Mouse (Mus musculus) c-Kit-positive CD71-negative TER-119-negative erythroid progenitor cells, embryonic 14.5 days (primary cell): ENCODE data around the gene Ccdc58.
"Not testable (repeated sequence)": the region's sequence is repeated elsewhere in the genome, so short reads cannot be mapped to it uniquely, and the experiment has no call there.

Experiments
- DNase-seq: peaks from one replicate; pipeline ENCODE4 v3.0.0-alpha.2; 2013; ENCODE audit warnings: low read depth

Gene Ccdc58

GRCm38 (mm10) chr16:36074772-36075171 is 3.3 kb downstream of the Ccdc58 start:
- DNase-seq, result no peak

- DNase-seq, result no peak
Measured at GRCm38 (mm10) chr16:36079916-36080315, 8.4 kb downstream of the Ccdc58 start.

- DNase-seq, result no peak
Measured at GRCm38 (mm10) chr16:36087846-36088245, 16.4 kb downstream of the Ccdc58 start.

- no peak for DNase-seq
Measured at GRCm38 (mm10) chr16:36089065-36089464, 17.6 kb downstream of the Ccdc58 start.

- no peak for DNase-seq
Measured at GRCm38 (mm10) chr16:36089850-36090616, 18.5 kb downstream of the Ccdc58 start.

GRCm38 (mm10) chr16:36090785-36091509 is 19.5 kb downstream of the Ccdc58 start:
- no peak for DNase-seq

GRCm38 (mm10) chr16:36094079-36094478 is 22.6 kb downstream of the Ccdc58 start:
- no peak for DNase-seq

- not testable (repeated sequence) for DNase-seq
Measured at GRCm38 (mm10) chr16:36097813-36098499, 26.5 kb downstream of the Ccdc58 start.

- no peak for DNase-seq
Measured at GRCm38 (mm10) chr16:36101526-36101925, 30.0 kb downstream of the Ccdc58 start.

GRCm38 (mm10) chr16:36102211-36102610 is 30.7 kb downstream of the Ccdc58 start:
- no peak for DNase-seq

GRCm38 (mm10) chr16:36111486-36111885 is 40.0 kb downstream of the Ccdc58 start:
- DNase-seq, result not testable (repeated sequence)

- not testable (repeated sequence) for DNase-seq
Measured at GRCm38 (mm10) chr16:36115751-36116150, 44.3 kb downstream of the Ccdc58 start.

- no peak for DNase-seq
Measured at GRCm38 (mm10) chr16:36128092-36128491, 56.6 kb downstream of the Ccdc58 start.

- no peak for DNase-seq
Measured at GRCm38 (mm10) chr16:36131141-36131540, 59.7 kb downstream of the Ccdc58 start, which contains the start of gene Csta1. Gene Csta1, minus strand, starts transcription at chr16:36131241.

- no peak for DNase-seq
Measured at GRCm38 (mm10) chr16:36138201-36138600, 66.7 kb downstream of the Ccdc58 start.
